9 mouse cellular contexts compared by ENCODE assay signal in genomic region chr5:24321711-24322682, GRCm38 (mm10). TPM values are rescaled to one million over a fixed set of nuclear protein-coding genes. Genes with fewer than 3 reads are reported as not detected.
DNase-seq lines count a peak whose midpoint lies in the region; ATAC-seq and TF ChIP-seq lines count a peak whose summit lies in the region.
"Had no signal": no experiment of that assay in that cellular context is flagged by ENCODE, and none has a peak within 500 bp of the region (broad histone marks: within the 10 kb centered on the region; RNA-seq: fewer than 3 reads in every experiment).

No protein-coding gene starts in this region.

- no peak for TF ChIP-seq CTCF in lung, postnatal 0 days (IDR thresholded peaks at IDR 0.05)
- no peak for TF ChIP-seq CTCF in hindbrain, postnatal 0 days (IDR thresholded peaks at IDR 0.05; ENCODE audit: low read depth)

- H3K4me1 ChIP-seq in lung, postnatal 0 days (ENCODE audit: insufficient read depth, low read depth, low read length): peaks cover 3% of the 10 kb centered on the region
- peaks cover 30% of the 10 kb centered on the region for H3K4me1 ChIP-seq in forebrain, embryonic 11.5 days (replicated peaks; ENCODE audit: control insufficient read depth, insufficient read depth, low read length)
- no peaks in the 10 kb centered on the region for H3K4me1 ChIP-seq in hindbrain, postnatal 0 days (ENCODE audit: insufficient read depth, low read length)
- H3K4me1 ChIP-seq: liver, embryonic 13.5 days had no signal

- no peak overlapping the region for H3K4me3 ChIP-seq in lung, postnatal 0 days (ENCODE audit: low read depth, low read length)
- H3K4me3 ChIP-seq in forebrain, embryonic 11.5 days (ENCODE audit: low read depth, low read length): peak overlapping the region; percentile 14; the same call in 1 of the 2 replicates
- H3K4me3 ChIP-seq in hindbrain, postnatal 0 days (ENCODE audit: low read length): no peak overlapping the region
- H3K4me3 ChIP-seq: liver, embryonic 13.5 days had no signal

- H3K36me3 ChIP-seq in lung, postnatal 0 days (ENCODE audit: insufficient read depth, low read length): no peaks in the 10 kb centered on the region
- H3K36me3 ChIP-seq in forebrain, embryonic 11.5 days (ENCODE audit: control insufficient read depth, insufficient read depth, low read length): no peaks in the 10 kb centered on the region; the same call in 1 of the 2 replicates
- peaks cover 16% of the 10 kb centered on the region; the same call in 1 of the 2 replicates for H3K36me3 ChIP-seq in hindbrain, postnatal 0 days (ENCODE audit: insufficient read depth, low read length)
- H3K36me3 ChIP-seq: liver, embryonic 13.5 days had no signal

- DNase-seq in lung, postnatal 0 days (ENCODE audit: low spot score): no peak
- DNase-seq in lung, postnatal 14 days: no peak
- DNase-seq in forebrain, embryonic 11.5 days (ENCODE audit: low spot score): peak; percentile 77
- no peak for DNase-seq in hindbrain, postnatal 0 days (ENCODE audit: low spot score)
- DNase-seq in retina, postnatal 1 day: peak; percentile 83
- no peak for DNase-seq in right cerebral cortex, adult 2 months (ENCODE audit: low spot score in 2 of 2)
- DNase-seq in frontal cortex, postnatal 25 days (ENCODE audit: low spot score in 2 of 2): no peak
- no peak for DNase-seq in gastrocnemius, postnatal 25 days
- DNase-seq: liver, embryonic 13.5 days had no signal

- H3K9ac ChIP-seq in lung, postnatal 0 days (replicated peaks; ENCODE audit: low read depth): no peak overlapping the region
- peak overlapping the region; percentile 62 for H3K9ac ChIP-seq in forebrain, embryonic 11.5 days (ENCODE audit: low read length)
- no peak overlapping the region for H3K9ac ChIP-seq in hindbrain, postnatal 0 days (replicated peaks; ENCODE audit: low read length)
- H3K9ac ChIP-seq: liver, embryonic 13.5 days had no signal

- no peak overlapping the region for H3K27ac ChIP-seq in lung, postnatal 0 days (ENCODE audit: low read length)
- peak overlapping the region; percentile 65 for H3K27ac ChIP-seq in forebrain, embryonic 11.5 days (ENCODE audit: low read depth, low read length)
- no peak overlapping the region for H3K27ac ChIP-seq in hindbrain, postnatal 0 days
- H3K27ac ChIP-seq: liver, embryonic 13.5 days had no signal

- H3K9me3 ChIP-seq in lung, postnatal 0 days (ENCODE audit: low read length): no peaks in the 10 kb centered on the region
- no peaks in the 10 kb centered on the region for H3K9me3 ChIP-seq in forebrain, embryonic 11.5 days (ENCODE audit: control insufficient read depth, low read length)
- H3K9me3 ChIP-seq in hindbrain, postnatal 0 days (ENCODE audit: low read length): no peaks in the 10 kb centered on the region
- H3K9me3 ChIP-seq: liver, embryonic 13.5 days had no signal

- no peak overlapping the region for H3K4me2 ChIP-seq in lung, postnatal 0 days (replicated peaks; ENCODE audit: low read depth, low read length)
- peak overlapping the region; percentile 47 for H3K4me2 ChIP-seq in forebrain, embryonic 11.5 days (ENCODE audit: low read depth, low read length, severe bottlenecking)
- H3K4me2 ChIP-seq in hindbrain, postnatal 0 days (ENCODE audit: low read depth, low read length): no peak overlapping the region
- H3K4me2 ChIP-seq: liver, embryonic 13.5 days had no signal

- WGBS in lung, postnatal 0 days: 33% methylated on average over 22 of the region's 22 CpGs
- WGBS in forebrain, embryonic 11.5 days: 4% methylated on average over 22 of the region's 22 CpGs
- 18% methylated on average over 20 of the region's 22 CpGs for WGBS in hindbrain, postnatal 0 days

- peak; percentile 7; the same call in 1 of the 2 replicates for ATAC-seq in lung, postnatal 0 days
- ATAC-seq in forebrain, embryonic 11.5 days (replicated peaks; ENCODE audit: low FRiP score): peak; percentile 72
- ATAC-seq in hindbrain, postnatal 0 days: peak; percentile 24; the same call in 1 of the 2 replicates

- no peaks in the 10 kb centered on the region for H3K27me3 ChIP-seq in lung, postnatal 0 days (replicated peaks; ENCODE audit: insufficient read depth, low read length)
- H3K27me3 ChIP-seq in forebrain, embryonic 11.5 days (ENCODE audit: control insufficient read depth, insufficient read depth, low read length): no peaks in the 10 kb centered on the region; the same call in 1 of the 2 replicates
- H3K27me3 ChIP-seq in hindbrain, postnatal 0 days (ENCODE audit: insufficient read depth, low read length): no peaks in the 10 kb centered on the region

- TF ChIP-seq EP300 in lung, postnatal 0 days (IDR thresholded peaks at IDR 0.05): no peak

RNA-seq across cellular contexts. Expression of gene Kcnh2, which starts 29.4 kb away (rescaled TPM):
- polyA plus RNA-seq in lung, postnatal 0 days (2015; fragmentation: Nextera tagmentation; extraction: Ambion mirVana): 5.0 and 5.8 TPM in 2 replicates
- polyA plus RNA-seq in forebrain, embryonic 11.5 days (2014; fragmentation: Nextera tagmentation; extraction: Ambion mirVana): 9.1 and 10.9 TPM in 2 replicates
- 55.9 and 70.5 TPM in 2 replicates for total RNA-seq in hindbrain, postnatal 0 days (2014; rRNA removed)
- polyA plus RNA-seq in hindbrain, postnatal 0 days (2015; fragmentation: Nextera tagmentation; extraction: Ambion mirVana): 10.8 and 11.5 TPM in 2 replicates
- total RNA-seq in gastrocnemius, postnatal 25 days (2021): 1 to 10 TPM; 2.1 to 3.7 TPM

RNA-seq across cellular contexts. Expression of gene Nos3, which starts 42.6 kb away (rescaled TPM):
- polyA plus RNA-seq in lung, postnatal 0 days (2015; fragmentation: Nextera tagmentation; extraction: Ambion mirVana): 20.3 and 26.5 TPM in 2 replicates
- polyA plus RNA-seq in forebrain, embryonic 11.5 days (2014; fragmentation: Nextera tagmentation; extraction: Ambion mirVana): 6.6 and 7.4 TPM in 2 replicates
- 8.7 and 13.3 TPM in 2 replicates for total RNA-seq in hindbrain, postnatal 0 days (2014; rRNA removed)
- 7.2 and 7.4 TPM in 2 replicates for polyA plus RNA-seq in hindbrain, postnatal 0 days (2015; fragmentation: Nextera tagmentation; extraction: Ambion mirVana)
- 1 to 10 TPM; 5.6 to 7.7 TPM for total RNA-seq in gastrocnemius, postnatal 25 days (2021)

Comparison
In these comparisons a context has a peak if more than half of its experiments do, and no peak if none do; other contexts are left out.
1. ATAC-seq: peak in every context shown above with its lines; median percentile 72 in forebrain, embryonic 11.5 days; 24 in hindbrain, postnatal 0 days; 7 in lung, postnatal 0 days.
2. DNase-seq: peak in forebrain, embryonic 11.5 days (single experiment) and retina, postnatal 1 day (single experiment); none in lung, postnatal 0 days (single experiment), lung, postnatal 14 days (single experiment), hindbrain, postnatal 0 days (single experiment), right cerebral cortex, adult 2 months (0 of 2), frontal cortex, postnatal 25 days (0 of 2) and gastrocnemius, postnatal 25 days (single experiment).